Mouse (Mus musculus) spleen, adult 18-20 months (tissue): Measurements from ENCODE around the gene Polr2l.

Experiments used
- DNase-seq, 2 experiments: peaks; one replicate each; pipeline ENCODE4 v3.0.0; 2022; ENCODE audit warnings: mixed read lengths in 2 of 2

Polr2l gene

DNA sequence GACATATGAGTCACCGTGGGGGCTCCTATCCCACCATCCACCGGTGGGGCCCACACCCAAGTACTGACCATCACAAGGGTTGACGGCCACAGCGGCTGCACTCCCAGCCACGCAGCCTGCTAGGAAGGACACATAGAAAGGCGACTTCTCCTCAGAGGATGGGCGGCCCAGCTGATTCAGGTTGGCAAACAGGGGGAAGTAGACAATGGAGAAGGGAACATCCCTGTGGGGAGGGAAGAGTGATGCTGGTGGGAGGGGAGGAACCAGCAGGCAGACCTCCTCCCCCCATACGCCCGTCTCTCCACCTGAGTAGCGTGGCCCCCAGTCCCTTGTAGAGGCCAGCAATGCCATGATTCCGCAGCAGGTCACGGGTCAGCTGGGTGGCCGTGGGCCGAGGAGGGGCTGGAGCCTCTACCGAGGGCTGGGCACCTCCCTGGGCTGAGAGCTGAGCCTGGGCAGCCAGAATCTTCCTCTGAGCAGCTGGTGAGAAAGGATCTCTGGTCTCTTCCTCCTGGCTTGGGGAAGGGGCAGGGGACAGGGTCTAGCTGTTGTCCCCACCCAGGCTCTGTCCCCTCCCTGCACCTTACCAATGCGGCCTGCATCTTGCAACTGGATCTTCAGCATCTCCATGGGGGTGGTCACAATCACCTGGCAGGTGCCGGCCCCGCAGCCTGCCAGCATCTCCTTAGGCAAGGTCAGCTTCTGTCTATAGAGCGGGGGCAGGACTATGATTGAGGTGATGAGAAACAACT lies 43.3 kb downstream of the Polr2l start:
- no peak for DNase-seq

DNA sequence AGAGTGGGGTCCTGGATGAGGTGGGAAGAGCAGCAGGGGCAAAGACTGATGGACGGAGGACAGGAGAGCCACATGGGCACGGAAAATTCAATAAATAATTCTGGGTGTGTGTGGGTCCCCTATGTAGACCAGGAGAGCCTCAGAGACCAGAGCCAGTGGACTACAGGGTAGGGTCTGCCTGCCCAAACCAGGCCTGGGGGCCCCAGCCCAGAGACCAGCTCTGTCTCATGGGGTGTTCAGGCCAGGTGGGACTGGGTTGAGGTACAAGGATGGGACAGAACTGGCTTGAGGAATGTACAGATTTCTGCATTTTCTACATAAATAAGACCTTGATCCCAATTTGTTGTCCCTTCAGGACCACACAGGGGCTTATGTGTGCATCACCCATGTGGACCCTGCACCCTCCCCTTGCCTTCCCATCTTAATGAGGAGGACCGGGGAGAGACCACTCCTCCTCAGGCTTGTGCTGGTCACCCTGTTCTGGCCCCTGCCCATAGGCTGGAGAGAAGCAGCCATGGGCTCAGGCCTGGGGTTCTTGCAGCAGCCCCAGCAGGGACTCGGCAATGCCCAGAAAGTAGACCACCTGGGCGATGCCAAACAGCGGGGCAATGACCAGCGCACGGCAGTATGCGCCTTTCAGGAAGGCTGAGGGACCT lies 44.2 kb downstream of the Polr2l start:
- DNase-seq = no peak

DNA sequence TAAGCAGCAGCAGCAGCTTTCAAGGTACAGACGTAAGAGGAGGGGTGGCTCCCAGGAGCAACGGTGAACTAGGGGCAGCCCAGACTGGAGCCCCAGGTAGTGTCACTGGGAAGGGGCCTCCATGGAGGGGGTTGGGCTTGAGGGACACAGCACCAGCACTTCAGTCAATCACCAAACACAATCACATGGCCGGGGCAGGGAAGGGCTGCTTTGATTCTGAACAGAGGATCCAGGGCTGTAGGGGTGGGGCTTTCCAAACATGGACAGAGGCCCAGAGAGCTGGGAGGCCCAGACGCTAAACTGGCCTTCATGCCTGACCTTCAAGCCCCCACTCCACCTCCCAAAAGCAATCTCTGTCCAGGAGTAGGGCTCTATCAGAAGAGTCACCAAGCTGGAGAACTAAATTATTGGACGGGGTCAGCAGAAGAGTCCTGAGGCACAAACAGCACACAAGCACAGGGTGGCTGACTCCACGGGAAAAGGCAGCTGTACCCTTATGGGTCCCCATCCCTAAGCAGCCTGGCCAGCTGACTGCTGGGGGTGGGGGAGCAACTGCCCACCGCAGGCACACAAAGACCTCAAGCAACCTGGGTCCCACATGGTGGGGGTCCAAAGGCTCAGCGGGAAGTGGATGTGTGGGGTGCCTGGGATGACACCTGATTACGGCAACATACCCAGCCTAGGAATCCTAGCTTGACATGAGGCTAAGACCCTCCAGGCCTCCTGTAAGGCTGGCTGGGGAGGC lies 44.9 kb downstream of the Polr2l start:
- no peak for DNase-seq

DNA sequence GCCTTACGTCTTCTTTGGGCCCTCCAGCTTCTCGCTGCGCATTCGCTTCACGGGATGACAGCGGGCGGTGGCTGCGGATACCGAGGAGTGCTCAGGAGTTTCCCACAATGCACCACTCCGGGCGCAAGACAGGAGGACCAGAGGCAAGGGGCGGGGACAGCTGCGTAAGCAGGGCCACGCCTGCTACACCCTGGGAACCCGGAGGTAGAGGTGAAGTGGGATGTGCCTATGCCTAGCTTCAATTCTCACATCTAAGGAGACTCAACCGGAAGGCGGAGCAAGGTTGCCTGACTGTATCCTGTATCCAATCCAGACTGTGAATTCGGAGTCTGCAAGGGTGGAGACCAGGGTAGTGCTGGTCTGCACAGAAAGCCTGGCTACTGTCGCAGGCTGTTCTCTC lies 45.6 kb downstream of the Polr2l start, which contains the start of gene Cend1:
Gene Cend1, minus strand, starts transcription at position 182 of the 400 bp plus-strand sequence.
- no peak for DNase-seq

DNA sequence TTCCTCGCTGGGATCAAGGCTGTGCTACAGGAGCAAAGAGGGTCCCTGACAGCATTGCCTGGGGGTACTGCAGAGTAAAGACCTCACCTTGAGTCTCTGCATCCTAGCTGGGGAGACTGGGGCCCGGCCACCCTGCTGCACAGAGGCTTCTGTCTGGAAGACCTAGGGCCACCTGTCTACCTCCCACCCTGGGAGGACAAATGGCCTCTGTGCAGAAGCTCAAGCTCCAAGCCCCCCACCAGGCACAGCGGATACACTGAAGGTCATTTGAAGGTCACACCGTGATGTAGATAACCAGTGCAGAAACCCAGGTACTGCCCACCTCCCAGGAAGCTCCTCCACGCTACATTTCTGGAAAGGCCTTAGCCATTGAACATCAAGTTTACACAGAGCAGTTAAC lies 46.2 kb downstream of the Polr2l start:
- no peak for DNase-seq

DNA sequence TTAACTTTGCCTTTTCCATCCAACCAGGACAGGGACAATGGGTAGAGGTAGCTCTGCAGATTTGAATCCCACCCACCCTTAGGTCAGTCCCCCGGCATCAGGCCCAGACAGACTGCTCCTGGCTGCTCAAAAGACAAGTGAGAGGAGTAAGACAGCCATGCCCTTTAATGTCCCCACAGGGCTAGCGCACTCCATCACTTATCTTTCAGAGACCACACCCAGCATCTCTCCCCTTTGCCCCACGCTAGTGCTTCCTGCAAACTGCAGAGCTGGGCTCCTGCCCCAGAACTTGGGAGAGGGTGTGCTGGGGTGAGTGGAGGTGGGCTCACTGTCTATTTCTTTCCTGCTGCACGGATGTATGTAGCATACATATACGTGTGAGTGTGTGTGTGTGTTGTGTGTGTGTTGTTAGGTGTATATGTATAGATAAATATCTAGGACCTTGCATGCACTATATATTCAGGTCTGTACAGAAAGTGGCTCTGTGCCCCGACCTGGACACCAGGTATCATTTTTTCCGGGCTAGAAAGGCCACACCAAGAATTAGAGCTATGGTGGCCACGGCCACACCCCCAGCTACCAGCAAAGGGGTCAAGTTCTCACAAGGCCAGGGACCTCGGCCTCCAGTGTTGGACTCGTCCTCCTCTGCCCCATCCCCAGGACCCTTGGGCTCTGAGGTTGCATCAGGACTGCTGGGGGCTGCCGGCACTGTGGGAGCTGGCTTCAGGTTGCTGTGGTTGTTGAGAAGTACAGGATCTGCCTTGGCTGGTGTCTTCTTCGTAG lies 47.8 kb downstream of the Polr2l start:
- no peak for DNase-seq

DNA sequence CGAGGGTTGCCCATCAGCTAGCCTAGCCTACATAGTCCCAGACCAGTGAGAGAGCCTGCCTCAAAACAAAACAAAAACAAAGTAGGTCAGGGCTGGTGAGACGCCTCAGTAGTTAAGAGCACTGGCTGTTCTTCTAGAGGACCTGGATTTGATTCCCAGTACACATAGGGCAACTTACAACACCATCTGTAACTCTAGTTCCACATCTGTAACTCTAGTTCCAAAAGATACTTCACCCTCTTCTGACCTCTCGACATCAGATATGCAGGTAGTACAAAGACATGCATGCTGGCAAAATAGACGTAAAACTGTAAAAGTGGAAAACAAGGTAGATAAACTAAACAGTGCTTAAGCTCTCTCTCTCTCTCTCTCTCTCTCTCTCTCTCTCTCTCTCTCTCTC lies 51.1 kb downstream of the Polr2l start:
- no peak for DNase-seq
